Comparison of ENCODE assay signal across 8 mouse cellular contexts in the genomic region with DNA sequence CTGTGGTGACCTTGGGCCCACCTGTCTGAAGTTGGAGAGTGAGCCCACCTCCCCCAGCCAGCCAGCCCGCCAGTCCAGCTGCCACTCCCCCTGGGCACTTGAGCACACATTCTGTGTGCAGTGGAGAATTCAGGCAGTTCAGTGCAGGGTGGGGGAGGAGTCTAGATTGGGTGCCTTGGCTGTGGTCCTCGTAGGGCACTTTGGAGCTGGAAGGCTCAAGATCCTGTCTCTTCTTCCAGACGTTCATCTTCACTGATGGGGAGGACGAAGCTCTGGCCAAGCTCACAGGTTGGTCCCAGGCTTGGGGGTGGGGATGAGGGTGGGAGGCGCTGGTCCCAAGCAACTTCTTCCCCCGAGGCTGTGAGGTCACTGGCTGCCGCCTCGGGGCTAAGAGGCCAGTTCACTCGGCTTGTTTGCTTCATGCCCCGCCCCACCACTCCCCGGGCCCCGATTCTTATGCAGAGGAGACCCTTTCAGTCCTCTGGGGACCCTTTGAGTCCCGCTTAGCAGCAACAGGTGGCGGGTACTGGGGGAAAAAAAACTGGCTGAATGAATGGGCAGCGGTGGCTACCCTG. TPM values are rescaled to one million over a fixed set of nuclear protein-coding genes. Genes with fewer than 3 reads are reported as not detected.
A peak's percentile ranks its signal among the peaks of the same experiment; 100 is the strongest.
DNase-seq lines count a peak whose midpoint lies in the region; ATAC-seq and TF ChIP-seq lines count a peak whose summit lies in the region.

No protein-coding gene starts in this region.

- peak overlapping the region; percentile 61 for H3K9ac ChIP-seq in hindbrain, embryonic 16.5 days (ENCODE audit: low read depth, low read length)
- H3K9ac ChIP-seq in midbrain, embryonic 12.5 days (replicated peaks) = peak overlapping the region; percentile 51

- no peaks in the 10 kb centered on the region for H3K9me3 ChIP-seq in hindbrain, embryonic 16.5 days (ENCODE audit: control insufficient read depth, low read length)
- H3K9me3 ChIP-seq in midbrain, embryonic 12.5 days = no peaks in the 10 kb centered on the region

- peak overlapping the region; percentile 60 for H3K4me3 ChIP-seq in hindbrain, embryonic 16.5 days (ENCODE audit: low read length)
- H3K4me3 ChIP-seq in midbrain, embryonic 12.5 days = peak overlapping the region; percentile 72
- H3K4me3 ChIP-seq in thymus, adult 2 months (ENCODE audit: control insufficient read depth, insufficient read depth, low read length) = no peak overlapping the region

- TF ChIP-seq CTCF in brain, embryonic 14.5 days (IDR thresholded peaks at IDR 0.05; ENCODE audit: borderline replicate concordance, extremely low read depth, insufficient read depth, insufficient read length) = no peak
- TF ChIP-seq CTCF in thymus, adult 2 months (IDR thresholded peaks at IDR 0.05; ENCODE audit: borderline replicate concordance, control insufficient read depth, extremely low read depth, insufficient read depth, low read length, poor library complexity) = no peak

- peak overlapping the region; percentile 82 for H3K27ac ChIP-seq in hindbrain, embryonic 16.5 days (ENCODE audit: low read depth, low read length)
- H3K27ac ChIP-seq in midbrain, embryonic 12.5 days (replicated peaks) = peak overlapping the region; percentile 98
- no peak overlapping the region for H3K27ac ChIP-seq in thymus, adult 2 months (ENCODE audit: control insufficient read depth, insufficient read depth, low read length)

- no peak for TF ChIP-seq POLR2A in brain, embryonic 14.5 days (IDR thresholded peaks at IDR 0.05; ENCODE audit: borderline replicate concordance, extremely low read depth, insufficient read depth, insufficient read length, poor library complexity, severe bottlenecking)
- no peak for TF ChIP-seq POLR2A in thymus, adult 2 months (IDR thresholded peaks at IDR 0.05; ENCODE audit: control insufficient read depth, extremely low read depth, insufficient read depth, low read length, poor library complexity)

- DNase-seq in kidney, adult 18-20 months = peak; percentile 23
- DNase-seq in kidney, postnatal 4 days = no peak
- peak; percentile 89 for DNase-seq in brain, embryonic 14.5 days (ENCODE audit: low read depth)
- no peak for DNase-seq in thymus, adult 2 months
- DNase-seq in frontal cortex, adult 2 months (ENCODE audit: extremely low spot score in 1 of 2, low spot score in 1 of 2) = no peak

- H3K36me3 ChIP-seq in hindbrain, embryonic 16.5 days (ENCODE audit: control insufficient read depth, insufficient read depth, low read length) = peaks cover 2% of the 10 kb centered on the region; the same call in 1 of the 2 replicates
- H3K36me3 ChIP-seq in midbrain, embryonic 12.5 days = peaks cover 36% of the 10 kb centered on the region
- H3K36me3 ChIP-seq in thymus, adult 2 months (ENCODE audit: control insufficient read depth, insufficient read depth, low read length) = no peaks in the 10 kb centered on the region

- peak overlapping the region; percentile 90 for H3K4me2 ChIP-seq in hindbrain, embryonic 16.5 days (ENCODE audit: low read length)
- H3K4me2 ChIP-seq in midbrain, embryonic 12.5 days (replicated peaks) = peak overlapping the region; percentile 68

- peaks cover 35% of the 10 kb centered on the region for H3K4me1 ChIP-seq in hindbrain, embryonic 16.5 days (ENCODE audit: control insufficient read depth, insufficient read depth, low read depth, low read length)
- peaks cover 72% of the 10 kb centered on the region for H3K4me1 ChIP-seq in midbrain, embryonic 12.5 days
- H3K4me1 ChIP-seq in thymus, adult 2 months (replicated peaks; ENCODE audit: control insufficient read depth, insufficient read depth, low read length) = peaks cover 59% of the 10 kb centered on the region

- peaks cover 8% of the 10 kb centered on the region for H3K27me3 ChIP-seq in hindbrain, embryonic 16.5 days (replicated peaks; ENCODE audit: control insufficient read depth, insufficient read depth, low read length)
- peaks cover 9% of the 10 kb centered on the region; the same call in 1 of the 2 replicates for H3K27me3 ChIP-seq in midbrain, embryonic 12.5 days
- H3K27me3 ChIP-seq in thymus, adult 2 months (ENCODE audit: control insufficient read depth, insufficient read depth, low read length) = peaks cover under 1% of the 10 kb centered on the region; the same call in 1 of the 2 replicates

- peak; percentile 28; the same call in 1 of the 2 replicates for ATAC-seq in hindbrain, embryonic 16.5 days
- peak; percentile 14; the same call in 1 of the 2 replicates for ATAC-seq in midbrain, embryonic 12.5 days (ENCODE audit: low FRiP score, low read depth)
- ATAC-seq in granulocyte monocyte progenitor cell, adult 5-6 weeks (replicated peaks; ENCODE audit: poor library complexity, severe bottlenecking) = no peak

- 11% methylated on average over 15 of the region's 15 CpGs for WGBS in hindbrain, embryonic 16.5 days
- under 1% methylated on average over 15 of the region's 15 CpGs for WGBS in midbrain, embryonic 12.5 days
- 84% methylated on average over 15 of the region's 15 CpGs for WGBS in thymus, adult 2 months

RNA-seq across cellular contexts. Expression of a gene that starts 4.6 kb away (rescaled TPM):
- 55.8 and 73.4 TPM in 2 replicates for polyA plus RNA-seq in brain, embryonic 14.5 days (2012; rRNA removed)
- 27.1 and 30.2 TPM in 2 replicates for polyA plus RNA-seq in hindbrain, embryonic 16.5 days (2015; fragmentation: Nextera tagmentation; extraction: Ambion mirVana)
- 28.5 and 33.9 TPM in 2 replicates for polyA plus RNA-seq in midbrain, embryonic 12.5 days (2016; fragmentation: Nextera tagmentation; extraction: Ambion mirVana)
- total RNA-seq in granulocyte monocyte progenitor cell, adult 5-6 weeks (2014; fragmentation: Nextera tagmentation) = 8.2 and 9.9 TPM in 2 replicates
- total RNA-seq in granulocyte monocyte progenitor cell, adult 5-6 weeks (2017) = 1.9 and 14.6 TPM in 2 replicates
- polyA plus RNA-seq in thymus, adult 2 months (2012; rRNA removed) = 141 and 171 TPM in 2 replicates
- polyA plus RNA-seq in frontal cortex, adult 2 months (2012; rRNA removed) = 28.7 and 36.2 TPM in 2 replicates

RNA-seq across cellular contexts. Expression of a gene that starts 37.1 kb away (rescaled TPM):
- polyA plus RNA-seq in brain, embryonic 14.5 days (2012; rRNA removed) = 164 and 280 TPM in 2 replicates
- 56.0 and 68.9 TPM in 2 replicates for polyA plus RNA-seq in hindbrain, embryonic 16.5 days (2015; fragmentation: Nextera tagmentation; extraction: Ambion mirVana)
- polyA plus RNA-seq in midbrain, embryonic 12.5 days (2016; fragmentation: Nextera tagmentation; extraction: Ambion mirVana) = 68.8 and 71.0 TPM in 2 replicates
- total RNA-seq in granulocyte monocyte progenitor cell, adult 5-6 weeks (2014; fragmentation: Nextera tagmentation) = 42.0 and 47.9 TPM in 2 replicates
- total RNA-seq in granulocyte monocyte progenitor cell, adult 5-6 weeks (2017) = 8.7 and 9.2 TPM in 2 replicates
- polyA plus RNA-seq in thymus, adult 2 months (2012; rRNA removed) = 139 and 177 TPM in 2 replicates
- 137 and 141 TPM in 2 replicates for polyA plus RNA-seq in frontal cortex, adult 2 months (2012; rRNA removed)

RNA-seq across cellular contexts. Expression of a gene that starts 46.8 kb away (rescaled TPM):
- 0.26 and 0.32 TPM in 2 replicates for polyA plus RNA-seq in brain, embryonic 14.5 days (2012; rRNA removed)
- 0.36 TPM in 1 of 2 replicates, not detected in the other for polyA plus RNA-seq in hindbrain, embryonic 16.5 days (2015; fragmentation: Nextera tagmentation; extraction: Ambion mirVana)
- polyA plus RNA-seq in midbrain, embryonic 12.5 days (2016; fragmentation: Nextera tagmentation; extraction: Ambion mirVana) = not detected in 2 replicates
- total RNA-seq in granulocyte monocyte progenitor cell, adult 5-6 weeks (2014; fragmentation: Nextera tagmentation) = not detected in 2 replicates
- not detected in 2 replicates for total RNA-seq in granulocyte monocyte progenitor cell, adult 5-6 weeks (2017)
- polyA plus RNA-seq in thymus, adult 2 months (2012; rRNA removed) = 2.7 TPM in 2 replicates
- 0.21 and 0.34 TPM in 2 replicates for polyA plus RNA-seq in frontal cortex, adult 2 months (2012; rRNA removed)

Comparison
In these comparisons a context has a peak if more than half of its experiments do, and no peak if none do; other contexts are left out.
1. DNase-seq: peak in kidney, adult 18-20 months (single experiment) and brain, embryonic 14.5 days (single experiment); none in kidney, postnatal 4 days (0 of 2), thymus, adult 2 months (single experiment) and frontal cortex, adult 2 months (0 of 2).